Mouse (Mus musculus) brain, embryonic 14.5 days (tissue): Measurements from ENCODE around the gene Cfap100.

Source experiments
- CTCF ChIP-seq: fragments of 200-500 bp; IDR thresholded peaks from 2 replicates; pipeline ENCODE4 v1.5.1; 2012; ENCODE audit warnings: inconsistent platforms, mild to moderate bottlenecking, moderate library complexity, borderline replicate concordance; ENCODE audit not compliant: insufficient read depth, insufficient read length; ENCODE audit errors: extremely low read depth
- POLR2A ChIP-seq: fragments of 200-500 bp; IDR thresholded peaks from 2 replicates; pipeline ENCODE4 v1.6.1; 2012; ENCODE audit warnings: mild to moderate bottlenecking, inconsistent platforms, borderline replicate concordance; ENCODE audit not compliant: poor library complexity, insufficient read depth, insufficient read length, severe bottlenecking; ENCODE audit errors: extremely low read depth

- TF ChIP-seq CTCF: no peak
- TF ChIP-seq POLR2A: no peak
Observed at GRCm38 (mm10) chr6:90360024-90360781, 68.4 kb downstream of the Cfap100 start.
